Mouse (Mus musculus): ENCODE measurements around the gene Gsg1l. TPM values are rescaled to one million over a fixed set of nuclear protein-coding genes. Genes with fewer than 3 reads are reported as not detected.

Gene Gsg1l
- polyA plus RNA-seq, 1 experiment from 2014 or later: 12.0 TPM

DNA sequence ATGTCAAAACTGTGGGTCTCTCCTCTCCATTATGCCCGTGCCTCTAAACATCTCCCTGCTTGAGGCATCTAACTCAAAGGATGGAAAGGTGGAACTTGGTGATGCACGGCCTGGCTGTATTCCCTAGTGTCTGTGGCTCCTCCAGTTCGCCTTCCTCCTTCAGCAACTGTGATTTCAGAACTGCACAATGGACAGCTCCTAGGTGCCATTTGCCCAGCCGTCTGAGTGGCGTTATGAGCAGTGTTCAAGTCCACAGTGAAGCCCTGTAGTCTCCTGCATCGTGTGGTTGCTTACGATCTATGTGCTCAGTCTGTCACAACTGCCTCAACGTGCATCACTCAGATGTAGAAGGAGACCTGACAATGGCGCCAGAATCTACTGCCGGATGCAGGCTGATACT is 96.6 kb downstream of the Gsg1l start:
- Histone ChIP-seq H3K27ac (ENCODE audit: poor library complexity, severe bottlenecking) (no peak overlapping the region), H3K27me3 (replicated peaks) (peaks cover 7% of the 10 kb centered on the region; the same call in 1 of the 2 replicates), H3K36me3 (no peaks in the 10 kb centered on the region), H3K9me3 (replicated peaks) (no peaks in the 10 kb centered on the region), H3K9ac (no peak overlapping the region), H3K4me3 (no peak overlapping the region), H3K4me1 (replicated peaks) (peaks cover 42% of the 10 kb centered on the region), H3K4me2 (no peak overlapping the region)
- no peak for ATAC-seq (ENCODE audit: insufficient number of reproducible peaks, low FRiP score)
- 61% methylated on average over 10 of the region's 10 CpGs for WGBS

DNA sequence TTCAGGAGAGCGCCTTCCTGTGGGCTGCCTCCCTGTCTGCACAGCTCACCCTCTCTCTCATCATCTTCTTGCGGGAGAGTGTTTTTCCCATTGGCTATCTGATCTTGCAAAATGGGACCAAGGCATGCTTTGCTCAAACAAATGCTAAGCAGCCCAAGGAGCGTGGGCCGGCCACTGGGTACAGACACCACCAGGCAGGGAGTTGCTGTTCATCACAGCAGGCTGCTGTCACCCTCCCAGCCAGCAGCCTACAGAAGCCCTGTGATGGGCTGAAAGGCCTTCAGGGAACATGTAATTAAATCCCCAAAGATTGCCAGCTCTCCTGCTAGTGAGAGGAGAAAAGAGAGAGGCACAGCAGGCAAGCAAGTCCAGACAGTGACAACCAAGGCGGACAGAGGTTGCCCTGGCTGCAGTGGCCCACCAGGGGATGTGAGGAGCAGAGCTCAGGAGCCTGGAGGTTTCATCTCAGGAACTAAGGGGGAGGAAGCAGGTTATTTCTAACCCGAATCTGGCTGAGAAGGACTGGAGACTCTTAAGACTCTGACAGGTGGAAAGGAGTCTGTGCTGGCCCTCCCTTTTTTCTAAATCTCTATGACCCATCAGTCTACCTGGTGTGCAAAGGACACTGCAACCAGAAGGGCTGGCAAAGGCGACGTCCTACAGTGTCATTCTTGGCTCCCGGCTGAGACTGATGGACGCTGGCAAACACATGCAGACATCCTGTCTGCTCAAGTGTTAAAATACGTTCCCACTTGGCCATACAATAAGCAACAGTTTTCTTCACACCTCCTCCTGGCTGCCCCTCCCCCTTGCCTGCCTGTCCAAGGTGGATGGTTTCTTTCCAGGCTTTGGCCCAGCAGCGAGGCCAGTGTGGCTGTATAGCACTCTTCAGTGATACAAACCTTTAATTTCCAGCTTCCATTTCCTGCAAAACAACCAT is 98.0 kb downstream of the Gsg1l start:
- 41% methylated on average over 12 of the region's 12 CpGs for WGBS
- Histone ChIP-seq H3K9ac (no peak overlapping the region), H3K36me3 (no peaks in the 10 kb centered on the region), H3K4me1 (replicated peaks) (peaks cover 41% of the 10 kb centered on the region), H3K4me2 (no peak overlapping the region), H3K9me3 (replicated peaks) (no peaks in the 10 kb centered on the region), H3K4me3 (no peak overlapping the region), H3K27ac (ENCODE audit: poor library complexity, severe bottlenecking) (no peak overlapping the region), H3K27me3 (replicated peaks) (peaks cover 7% of the 10 kb centered on the region; the same call in 1 of the 2 replicates)
- ATAC-seq (ENCODE audit: insufficient number of reproducible peaks, low FRiP score): no peak

- 76% methylated on average over 8 of the region's 8 CpGs for WGBS
- Histone ChIP-seq H3K27me3 (replicated peaks) (peaks cover 7% of the 10 kb centered on the region; the same call in 1 of the 2 replicates), H3K4me2 (no peak overlapping the region), H3K4me1 (replicated peaks) (peaks cover 21% of the 10 kb centered on the region), H3K9me3 (replicated peaks) (no peaks in the 10 kb centered on the region), H3K4me3 (no peak overlapping the region), H3K9ac (no peak overlapping the region), H3K36me3 (no peaks in the 10 kb centered on the region), H3K27ac (ENCODE audit: poor library complexity, severe bottlenecking) (no peak overlapping the region)
- no peak for ATAC-seq (ENCODE audit: insufficient number of reproducible peaks, low FRiP score)
Observed at GRCm38 (mm10) chr7:125979591-125979990, 102.6 kb downstream of the Gsg1l start.

GRCm38 (mm10) chr7:125976695-125977094 is 105.5 kb downstream of the Gsg1l start:
- no peak overlapping the region for H3K4me3 ChIP-seq
- no peak overlapping the region for H3K4me2 ChIP-seq
- H3K36me3 ChIP-seq: no peaks in the 10 kb centered on the region
- ATAC-seq (ENCODE audit: insufficient number of reproducible peaks, low FRiP score): no peak
- no peaks in the 10 kb centered on the region for H3K27me3 ChIP-seq (replicated peaks)
- WGBS: 90% methylated on average over 9 of the region's 9 CpGs
- peaks cover 4% of the 10 kb centered on the region; the same call in 1 of the 2 replicates for H3K9me3 ChIP-seq (replicated peaks)
- no peak overlapping the region for H3K27ac ChIP-seq (ENCODE audit: poor library complexity, severe bottlenecking)
- H3K4me1 ChIP-seq (replicated peaks): peaks cover 32% of the 10 kb centered on the region
- H3K9ac ChIP-seq: no peak overlapping the region

DNA sequence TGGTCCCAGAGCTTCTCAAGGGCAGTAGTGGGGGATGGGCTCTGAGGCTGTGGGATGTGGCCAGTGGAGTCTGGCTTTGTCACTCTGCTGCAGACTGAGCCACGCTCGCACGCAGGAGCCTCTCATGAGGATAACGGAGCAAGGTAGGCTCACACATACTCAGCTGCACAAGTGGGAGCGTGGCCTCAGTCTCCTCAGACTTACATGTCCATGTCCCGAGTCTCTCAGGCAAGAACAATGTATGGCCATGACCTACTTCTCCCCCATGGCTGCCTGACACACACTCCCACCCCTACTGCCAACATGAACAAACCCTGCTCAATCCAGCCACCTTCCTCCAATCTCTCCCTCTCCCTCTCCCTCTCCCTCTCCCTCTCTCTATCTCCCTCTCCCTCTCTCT is 106.8 kb downstream of the Gsg1l start:
- 51% methylated on average over 6 of the region's 6 CpGs for WGBS
- Histone ChIP-seq H3K27me3 (replicated peaks) (no peaks in the 10 kb centered on the region), H3K4me2 (no peak overlapping the region), H3K27ac (ENCODE audit: poor library complexity, severe bottlenecking) (no peak overlapping the region), H3K9me3 (replicated peaks) (peaks cover 4% of the 10 kb centered on the region; the same call in 1 of the 2 replicates), H3K36me3 (no peaks in the 10 kb centered on the region), H3K4me3 (no peak overlapping the region), H3K4me1 (replicated peaks) (peaks cover 34% of the 10 kb centered on the region), H3K9ac (no peak overlapping the region)
- no peak for ATAC-seq (ENCODE audit: insufficient number of reproducible peaks, low FRiP score)

DNA sequence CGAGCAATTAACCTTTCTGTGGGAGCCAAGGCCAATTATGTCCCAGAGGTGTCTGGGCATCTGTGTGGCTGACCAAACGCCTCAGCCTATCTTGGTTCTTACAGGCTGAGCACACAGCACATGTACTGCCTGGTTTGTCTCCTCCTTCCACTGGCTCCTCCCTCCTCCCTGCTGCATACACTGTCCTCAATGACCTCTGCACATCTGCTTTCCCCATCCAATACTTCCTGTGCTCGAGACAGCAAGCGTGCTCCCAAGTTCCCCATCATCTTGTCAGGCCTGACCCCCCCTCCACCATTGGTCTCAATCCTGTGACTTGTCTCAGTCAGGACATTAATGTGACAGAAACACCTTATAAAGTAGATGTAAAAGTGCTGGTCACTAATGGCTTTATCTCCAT is 108.3 kb downstream of the Gsg1l start:
- no peak overlapping the region for H3K4me3 ChIP-seq
- ATAC-seq (ENCODE audit: insufficient number of reproducible peaks, low FRiP score): no peak
- no peaks in the 10 kb centered on the region for H3K36me3 ChIP-seq
- 42% methylated on average over 4 of the region's 4 CpGs for WGBS
- H3K9ac ChIP-seq: no peak overlapping the region
- H3K9me3 ChIP-seq (replicated peaks): peaks cover 4% of the 10 kb centered on the region; the same call in 1 of the 2 replicates
- peaks cover 38% of the 10 kb centered on the region for H3K4me1 ChIP-seq (replicated peaks)
- H3K27me3 ChIP-seq (replicated peaks): no peaks in the 10 kb centered on the region
- peak overlapping the region; percentile 75 for H3K27ac ChIP-seq (ENCODE audit: poor library complexity, severe bottlenecking)
- no peak overlapping the region for H3K4me2 ChIP-seq

GRCm38 (mm10) chr7:125972776-125973175 is 109.4 kb downstream of the Gsg1l start:
- Histone ChIP-seq H3K27ac (ENCODE audit: poor library complexity, severe bottlenecking) (peak overlapping the region; percentile 75), H3K4me3 (no peak overlapping the region), H3K4me1 (replicated peaks) (peaks cover 39% of the 10 kb centered on the region), H3K4me2 (no peak overlapping the region), H3K36me3 (no peaks in the 10 kb centered on the region), H3K27me3 (replicated peaks) (no peaks in the 10 kb centered on the region), H3K9me3 (replicated peaks) (peaks cover 4% of the 10 kb centered on the region; the same call in 1 of the 2 replicates), H3K9ac (peak overlapping the region; percentile 18; the same call in 1 of the 2 replicates)
- ATAC-seq (ENCODE audit: insufficient number of reproducible peaks, low FRiP score): no peak
- WGBS: 66% methylated on average over 6 of the region's 6 CpGs

DNA sequence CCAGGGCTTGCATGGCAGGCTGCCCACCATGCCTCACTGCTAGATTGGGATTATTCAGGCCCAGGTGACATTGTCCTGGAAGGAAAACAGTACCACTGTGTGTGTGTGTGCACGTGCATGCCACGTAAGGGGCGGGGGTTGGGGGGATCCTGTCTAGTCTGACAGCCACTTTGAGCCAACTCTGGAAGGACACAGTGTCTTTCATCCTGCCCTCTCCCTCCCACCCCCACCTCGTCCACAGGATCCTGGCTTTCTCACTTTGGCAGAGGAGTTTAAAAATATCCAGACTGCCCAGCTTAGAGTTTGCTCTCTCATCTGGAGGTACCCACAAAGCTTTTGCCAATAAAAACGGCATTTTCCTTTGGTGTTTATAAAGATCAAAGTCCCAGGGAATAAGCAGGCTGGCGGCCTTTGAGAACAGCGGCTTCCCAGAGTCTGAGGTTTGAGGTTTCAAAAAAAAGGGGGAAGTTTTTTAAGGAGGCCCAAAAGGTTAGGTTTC is 110.0 kb downstream of the Gsg1l start:
- WGBS: 33% methylated on average over 7 of the region's 7 CpGs
- no peaks in the 10 kb centered on the region for H3K36me3 ChIP-seq
- no peak overlapping the region for H3K4me2 ChIP-seq
- no peaks in the 10 kb centered on the region for H3K27me3 ChIP-seq (replicated peaks)
- H3K9me3 ChIP-seq (replicated peaks): peaks cover 4% of the 10 kb centered on the region; the same call in 1 of the 2 replicates
- H3K4me3 ChIP-seq: no peak overlapping the region
- H3K9ac ChIP-seq: no peak overlapping the region
- H3K27ac ChIP-seq (ENCODE audit: poor library complexity, severe bottlenecking): peak overlapping the region; percentile 75
- peak; percentile 56; the same call in 1 of the 2 replicates for ATAC-seq (ENCODE audit: insufficient number of reproducible peaks, low FRiP score)
- H3K4me1 ChIP-seq (replicated peaks): peaks cover 39% of the 10 kb centered on the region

- 33% methylated on average over 3 of the region's 3 CpGs for WGBS
- Histone ChIP-seq H3K4me3 (no peak overlapping the region), H3K4me1 (replicated peaks) (peaks cover 45% of the 10 kb centered on the region), H3K9ac (no peak overlapping the region), H3K27me3 (replicated peaks) (no peaks in the 10 kb centered on the region), H3K36me3 (no peaks in the 10 kb centered on the region), H3K4me2 (no peak overlapping the region), H3K27ac (ENCODE audit: poor library complexity, severe bottlenecking) (no peak overlapping the region), H3K9me3 (replicated peaks) (peaks cover under 1% of the 10 kb centered on the region; the same call in 1 of the 2 replicates)
- ATAC-seq (ENCODE audit: insufficient number of reproducible peaks, low FRiP score): no peak
Observed at GRCm38 (mm10) chr7:125969076-125969475, 113.1 kb downstream of the Gsg1l start.

GRCm38 (mm10) chr7:125966402-125967261 is 115.6 kb downstream of the Gsg1l start:
- Histone ChIP-seq H3K27me3 (replicated peaks) (no peaks in the 10 kb centered on the region), H3K4me1 (replicated peaks) (peaks cover 26% of the 10 kb centered on the region), H3K9ac (no peak overlapping the region), H3K4me3 (no peak overlapping the region), H3K27ac (ENCODE audit: poor library complexity, severe bottlenecking) (no peak overlapping the region), H3K9me3 (replicated peaks) (no peaks in the 10 kb centered on the region), H3K36me3 (no peaks in the 10 kb centered on the region), H3K4me2 (no peak overlapping the region)
- WGBS: 63% methylated on average over 16 of the region's 16 CpGs
- ATAC-seq (ENCODE audit: insufficient number of reproducible peaks, low FRiP score): no peak

Measured in heart, embryonic 12.5 days (tissue).